Mouse (Mus musculus) lung, adult 2 months (tissue): Measurements from ENCODE around the gene Rbx1. TPM values are rescaled to one million over a fixed set of nuclear protein-coding genes. Genes with fewer than 3 reads are reported as not detected.

Experiments used
- DNase-seq: peaks from one replicate; pipeline ENCODE4 v3.0.0; 2022
- H3K4me1 ChIP-seq: fragments of 200-500 bp; 2 replicates; pipeline ENCODE4 v1.6.1; 2011; ENCODE audit warnings: low read length; ENCODE audit not compliant: control insufficient read depth, insufficient read depth
- H3K4me3 ChIP-seq: fragments of 200-500 bp; replicated peaks from 2 replicates; pipeline ENCODE3; 2011; ENCODE audit warnings: low read depth, mild to moderate bottlenecking, control low read depth, low read length; ENCODE audit errors: extremely low read depth
- CTCF ChIP-seq: fragments of 200-500 bp; IDR thresholded peaks from 2 replicates; pipeline ENCODE4 v1.5.1; 2011; ENCODE audit warnings: mild to moderate bottlenecking, low read length, control low read depth; ENCODE audit not compliant: insufficient read depth
- POLR2A ChIP-seq: fragments of 200-500 bp; IDR thresholded peaks from 2 replicates; pipeline ENCODE4 v1.6.1; 2011; ENCODE audit warnings: low read depth, mild to moderate bottlenecking, control low read depth, low read length, borderline replicate concordance; ENCODE audit errors: extremely low read depth
- WGBS: fragments of 180-500 bp; shearing (Covaris S2); methylation state at CpG from one replicate; pipeline ENCODE4 v1.1.7; 2018; 5-methylcytosine and 5-hydroxymethylcytosine counted together
- polyA plus RNA-seq: library from polyadenylated mRNA; depleted of rRNA; stranded (reverse); fragments of >200 nt; gene quantifications from 2 replicates; pipeline ENCODE4 v1.2.3, GENCODE M21; 2012

The Rbx1 gene
- polyA plus RNA-seq, 1 experiment = 85.0 TPM

DNA sequence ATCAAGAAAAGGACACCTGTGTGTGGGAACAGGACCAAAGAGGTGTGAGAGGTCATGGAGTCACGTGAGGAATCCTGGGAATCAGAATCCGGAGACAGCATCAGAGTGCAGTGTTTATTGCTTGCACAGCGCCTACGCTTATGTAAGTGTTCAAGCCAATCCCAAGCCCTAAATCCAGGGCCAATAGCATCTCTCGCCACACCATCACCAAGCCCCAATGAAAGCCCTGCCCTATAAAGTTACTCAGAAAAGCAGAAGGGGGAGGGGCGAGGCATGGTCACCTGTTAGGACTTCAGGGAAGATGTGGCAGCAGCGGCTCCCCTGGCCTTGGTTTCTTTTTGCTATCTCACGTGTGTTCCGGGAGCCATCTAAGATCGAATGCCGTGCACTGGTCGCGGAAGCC is 14.9 kb downstream of the Rbx1 start:
- TF ChIP-seq CTCF = no peak
- peak; percentile 27; the same call in 1 of the 2 replicates for TF ChIP-seq POLR2A
- WGBS = 6% methylated on average over 13 of the region's 13 CpGs
- Histone ChIP-seq H3K4me1 (no peaks in the 10 kb centered on the region), H3K4me3 (peak overlapping the region; percentile 66)
- DNase-seq = peak; percentile 31

DNA sequence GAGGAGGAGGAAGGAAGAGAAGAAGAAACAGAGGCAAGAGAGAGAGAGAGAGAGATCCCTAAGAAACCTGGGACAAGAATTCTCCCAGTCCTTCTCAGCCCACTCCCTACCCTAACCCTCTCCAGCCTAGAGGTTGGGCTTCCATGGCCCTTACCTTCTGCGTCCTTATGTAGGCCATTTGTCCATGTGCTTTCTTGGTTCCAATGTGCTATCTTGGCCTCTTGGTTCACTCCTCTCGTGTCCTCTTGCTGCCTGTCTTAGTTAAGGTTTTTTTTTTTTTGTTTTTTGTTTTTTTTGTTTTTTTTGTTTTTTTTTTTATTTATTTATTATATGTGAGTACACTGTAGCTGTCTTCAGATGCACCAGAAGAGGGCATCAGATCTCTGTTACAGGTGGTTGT is 16.9 kb downstream of the Rbx1 start:
- TF ChIP-seq CTCF (no peak), POLR2A (no peak)
- H3K4me1 ChIP-seq = no peaks in the 10 kb centered on the region
- H3K4me3 ChIP-seq = no peak overlapping the region
- 83% methylated on average over 2 of the region's 2 CpGs for WGBS
- DNase-seq = no peak

DNA sequence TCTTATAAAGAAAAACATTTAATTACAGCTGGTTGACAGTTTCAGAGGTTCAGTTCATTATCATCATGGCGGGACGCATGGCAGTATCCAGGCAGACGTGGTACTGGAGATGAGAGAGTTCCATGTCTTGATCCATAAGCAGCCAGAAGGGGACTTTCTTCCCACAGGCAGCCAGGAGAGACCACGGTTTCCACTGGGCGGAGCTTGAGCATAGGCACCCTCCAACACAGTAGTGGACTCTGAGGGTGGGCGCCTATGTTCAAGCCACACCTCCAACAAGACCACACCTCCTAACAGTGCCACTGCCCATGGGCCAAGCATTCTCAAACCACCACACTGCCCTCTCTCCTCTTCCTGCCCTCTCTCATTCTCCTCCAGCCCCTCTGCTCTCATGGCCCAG is 17.6 kb downstream of the Rbx1 start:
- no peaks in the 10 kb centered on the region for H3K4me1 ChIP-seq
- 84% methylated on average over 6 of the region's 6 CpGs for WGBS
- DNase-seq = no peak
- no peak overlapping the region for H3K4me3 ChIP-seq
- no peak for TF ChIP-seq POLR2A
- TF ChIP-seq CTCF = no peak

DNA sequence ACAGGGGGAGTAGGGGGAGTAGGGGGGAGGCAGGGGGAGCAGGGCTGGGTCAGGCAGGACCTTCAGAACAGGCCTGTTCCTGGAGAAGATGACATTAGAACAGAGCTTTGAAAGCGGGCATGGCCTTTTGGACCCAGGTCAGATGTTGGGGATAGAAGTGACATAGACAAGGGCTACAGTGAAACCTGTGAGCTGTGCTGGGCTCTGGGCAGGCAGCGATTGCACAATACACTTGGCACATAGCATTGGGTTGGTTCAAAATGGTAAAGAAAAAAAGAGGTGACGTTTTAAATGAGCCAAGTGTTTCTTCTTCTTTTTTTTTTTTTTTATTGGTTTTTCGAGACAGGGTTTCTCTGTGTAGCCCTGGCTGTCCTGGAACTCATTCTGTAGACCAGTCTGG is 19.4 kb downstream of the Rbx1 start:
- TF ChIP-seq CTCF (no peak), POLR2A (no peak)
- WGBS = 56% methylated on average over 4 of the region's 4 CpGs
- Histone ChIP-seq H3K4me3 (no peak overlapping the region), H3K4me1 (no peaks in the 10 kb centered on the region)
- DNase-seq = no peak

DNA sequence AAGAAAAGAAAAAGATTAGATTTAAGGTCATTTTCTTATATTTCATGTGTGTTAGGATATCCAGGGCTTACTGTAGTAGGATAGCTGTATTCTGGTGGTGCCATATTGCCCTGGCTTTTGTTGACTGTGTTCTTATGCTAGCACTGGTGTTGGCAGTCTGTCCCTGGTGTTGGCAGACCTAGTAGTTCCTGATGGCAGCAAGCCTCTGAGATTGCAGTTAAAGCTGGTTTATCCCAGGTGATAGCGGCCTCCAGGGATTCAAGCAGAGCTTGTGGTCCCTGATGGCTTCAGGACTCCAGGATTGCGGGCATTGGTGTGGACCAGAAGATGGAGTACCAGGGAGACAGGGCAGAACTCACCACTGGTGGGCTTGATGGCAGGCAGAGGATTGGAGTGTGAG is 37.4 kb downstream of the Rbx1 start:
- WGBS = 83% methylated on average over 2 of the region's 2 CpGs
- H3K4me1 ChIP-seq = no peaks in the 10 kb centered on the region
- no peak overlapping the region for H3K4me3 ChIP-seq
- TF ChIP-seq CTCF (no peak), POLR2A (no peak)
- DNase-seq = no peak

DNA sequence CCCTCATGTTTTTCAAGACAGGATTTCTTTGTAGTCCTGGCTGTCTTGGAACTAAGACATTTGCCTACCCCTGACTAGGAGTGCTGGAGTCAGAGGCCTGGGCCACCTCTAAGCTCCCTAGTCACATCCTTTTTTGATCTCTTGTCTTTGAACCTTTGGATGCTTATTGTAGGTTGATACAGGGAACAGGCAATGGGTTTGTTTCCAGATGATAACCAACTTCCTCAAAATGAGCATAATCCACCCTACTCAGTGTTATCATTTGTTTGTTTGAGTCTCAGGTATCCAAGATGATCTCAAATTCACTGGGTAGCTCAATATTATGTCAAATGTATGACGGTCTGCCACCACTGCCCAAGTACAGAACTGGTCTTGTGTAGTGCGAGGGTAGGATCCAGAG is 37.9 kb downstream of the Rbx1 start:
- WGBS = 95% methylated on average over 2 of the region's 2 CpGs
- H3K4me3 ChIP-seq = no peak overlapping the region
- no peak for DNase-seq
- no peak for TF ChIP-seq POLR2A
- TF ChIP-seq CTCF = no peak
- H3K4me1 ChIP-seq = no peaks in the 10 kb centered on the region

DNA sequence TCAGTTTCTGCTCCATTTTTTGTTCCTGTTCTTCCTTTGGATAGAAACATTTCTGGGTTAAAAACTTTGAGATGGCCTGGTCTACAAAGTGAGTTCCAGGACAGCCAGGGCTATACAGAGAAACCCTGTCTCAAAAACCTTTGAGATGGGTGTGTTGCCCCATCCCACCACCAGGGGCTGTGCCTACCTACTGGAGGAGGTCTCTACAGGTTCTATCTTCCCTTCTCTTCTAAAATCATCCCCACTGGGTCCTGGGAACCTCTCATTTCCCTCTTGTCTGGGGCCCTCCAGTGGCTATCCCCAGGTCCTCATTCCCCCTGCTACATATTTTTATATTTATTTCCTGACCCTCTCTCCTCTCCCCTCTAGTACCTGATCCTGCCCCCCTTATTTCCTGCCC is 41.1 kb downstream of the Rbx1 start:
- DNase-seq = no peak
- H3K4me3 ChIP-seq = no peak overlapping the region
- TF ChIP-seq POLR2A = no peak
- peak; percentile 61; the same call in 1 of the 2 replicates for TF ChIP-seq CTCF
- no peaks in the 10 kb centered on the region; the same call in none of the 2 replicates for H3K4me1 ChIP-seq

DNA sequence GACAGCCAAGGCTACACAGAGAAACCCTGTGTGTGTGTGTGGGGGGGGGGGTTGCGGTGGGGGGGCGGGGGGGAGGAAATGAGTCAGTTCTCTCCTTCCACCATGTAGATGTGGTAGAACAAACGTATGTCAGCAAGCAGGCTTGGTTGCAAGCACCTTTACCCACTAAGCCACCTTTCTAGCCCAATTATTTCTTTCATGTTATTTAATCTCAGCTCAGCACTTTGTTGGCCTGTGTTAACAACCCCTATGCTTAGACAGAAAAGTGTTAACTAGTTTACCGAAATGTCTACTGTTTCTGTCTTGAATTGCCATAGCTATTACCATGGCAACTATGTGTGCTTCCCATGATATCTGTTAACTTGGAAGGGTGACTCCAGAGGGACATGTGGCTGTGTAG is 44.5 kb downstream of the Rbx1 start:
- Histone ChIP-seq H3K4me3 (no peak overlapping the region), H3K4me1 (peaks cover 6% of the 10 kb centered on the region)
- TF ChIP-seq POLR2A (no peak), CTCF (no peak)
- WGBS = 67% methylated on average over 4 of the region's 4 CpGs
- DNase-seq = no peak

DNA sequence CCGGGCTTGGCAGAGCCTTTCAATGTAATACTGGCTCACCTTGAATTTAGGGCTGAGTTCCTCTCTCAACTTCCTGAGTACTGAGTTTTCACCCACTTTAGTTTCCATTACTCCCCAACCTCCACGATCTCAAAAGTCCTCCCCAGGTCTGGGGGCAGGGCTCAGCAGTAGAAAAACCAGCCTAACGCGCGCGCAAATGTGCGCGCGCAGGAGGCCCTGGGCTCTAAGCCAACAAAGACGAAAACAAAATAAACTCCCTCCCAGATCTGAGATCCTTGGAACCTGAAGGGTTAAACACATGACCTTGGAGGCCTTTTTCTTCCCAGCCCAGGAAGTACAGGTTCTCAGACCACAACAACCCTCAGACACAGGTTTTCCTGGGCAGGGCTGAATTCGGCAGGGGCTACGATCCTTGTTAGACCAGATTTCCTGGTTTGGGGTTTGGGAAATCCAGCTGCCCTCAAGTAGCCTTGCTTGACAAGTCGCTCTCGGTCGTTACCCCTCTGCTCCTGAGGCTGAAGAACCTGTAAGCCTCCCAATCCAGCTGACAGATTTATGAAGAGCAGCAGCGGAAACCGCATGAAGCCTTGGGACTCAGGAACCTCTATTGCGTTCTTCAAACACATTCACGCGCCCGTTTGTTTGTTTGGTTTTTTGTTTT is 45.6 kb downstream of the Rbx1 start:
- H3K4me3 ChIP-seq = peak overlapping the region; percentile 68
- peaks cover 6% of the 10 kb centered on the region for H3K4me1 ChIP-seq
- peak; percentile 41; the same call in 1 of the 2 replicates for TF ChIP-seq POLR2A
- no peak for TF ChIP-seq CTCF
- WGBS = 8% methylated on average over 21 of the region's 21 CpGs
- peak; percentile 70 for DNase-seq
